Mouse (Mus musculus) cerebellum, adult 8-10 months (tissue): ENCODE results near the gene Asap2.

Source experiments
- DNase-seq: peaks from one replicate; pipeline ENCODE4 v3.0.0; 2022

Asap2 gene

GRCm38 (mm10) chr12:21217776-21218444 lies 227.7 kb downstream of the Asap2 start:
- no peak for DNase-seq

- DNase-seq: no peak
Observed at GRCm38 (mm10) chr12:21220596-21220995, 230.3 kb downstream of the Asap2 start.

GRCm38 (mm10) chr12:21223923-21224322 lies 233.7 kb downstream of the Asap2 start:
- no peak for DNase-seq

DNA sequence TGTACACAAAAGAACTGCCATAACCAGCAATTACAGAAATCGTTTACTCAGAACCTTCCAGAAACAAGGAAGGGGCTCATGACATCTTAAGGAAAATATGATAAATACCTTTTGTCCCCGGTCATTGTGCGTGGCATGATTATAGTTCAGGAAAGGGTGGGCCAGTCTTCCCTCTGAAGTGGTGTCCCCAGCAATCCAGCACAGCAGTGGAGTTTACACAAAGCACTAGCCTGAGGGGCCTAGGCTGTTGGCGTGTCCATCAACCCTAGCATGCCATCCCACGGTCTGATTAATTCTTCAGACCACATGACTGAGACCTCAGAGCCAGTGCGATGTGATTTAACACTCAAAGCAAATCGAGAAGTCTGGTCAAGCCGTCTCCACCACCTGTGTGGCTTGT lies 235.1 kb downstream of the Asap2 start:
- no peak for DNase-seq

DNA sequence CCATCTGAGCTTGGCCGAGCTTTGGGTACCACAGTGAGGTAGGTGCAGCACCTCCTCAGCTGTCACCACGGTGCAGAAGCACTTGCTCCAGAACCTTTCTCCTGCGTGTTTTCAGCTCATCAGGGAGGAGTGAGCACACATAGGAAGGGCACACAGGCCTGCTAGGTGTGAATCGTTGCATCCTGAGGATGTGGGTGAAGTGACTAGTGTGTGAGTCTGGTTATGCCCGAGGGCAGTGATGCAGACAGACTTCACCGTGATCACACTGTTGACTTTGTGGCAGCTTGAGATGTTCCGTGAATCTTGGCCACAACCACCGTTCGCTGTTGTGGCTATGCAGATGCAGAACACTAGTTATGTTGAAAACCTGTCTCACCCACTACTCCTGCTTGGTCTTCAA lies 236.1 kb downstream of the Asap2 start:
- no peak for DNase-seq

DNA sequence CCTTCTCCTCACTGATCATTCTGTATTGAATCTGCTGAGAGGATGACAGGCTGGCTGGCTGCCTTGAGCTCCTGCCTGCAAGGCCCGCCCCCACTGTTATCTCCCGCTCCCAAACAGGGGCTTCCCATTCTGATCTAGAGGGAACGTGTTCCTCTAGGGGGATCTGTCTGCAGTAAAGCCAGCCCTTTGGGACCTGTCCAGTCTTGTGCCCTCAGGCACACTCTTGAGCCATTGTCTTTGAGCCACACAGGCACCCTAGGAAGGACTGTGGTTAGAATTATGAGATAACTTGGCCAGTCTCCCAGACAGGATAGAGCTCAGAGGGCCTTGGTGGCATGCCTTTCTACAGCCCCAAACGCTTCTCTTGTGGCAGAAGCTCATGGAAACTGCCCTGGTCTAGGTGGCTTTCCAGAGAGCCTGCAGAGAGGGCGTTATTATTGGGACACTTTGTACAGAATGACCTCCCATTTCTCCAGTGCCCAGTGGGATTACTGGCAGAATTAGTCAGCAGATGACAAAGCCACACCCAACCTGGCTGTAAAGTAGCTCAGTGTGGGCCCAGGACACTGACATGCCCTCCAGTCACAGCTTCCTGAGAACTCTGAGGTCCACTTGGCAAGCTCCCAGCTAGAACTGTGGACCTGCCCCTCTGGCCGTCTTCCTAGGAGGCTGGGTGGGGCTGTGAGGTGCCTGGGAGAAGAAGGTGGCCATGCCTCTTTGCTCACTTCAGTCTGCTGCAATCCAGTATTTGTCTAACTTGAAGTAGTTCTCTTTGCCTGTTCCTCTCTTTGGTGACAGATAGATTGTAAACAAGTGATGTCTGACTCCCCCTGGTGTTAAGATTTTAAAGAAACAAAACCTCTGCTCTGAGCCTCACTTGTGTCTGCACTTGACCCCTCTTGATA lies 237.1 kb downstream of the Asap2 start:
- DNase-seq: peak; percentile 62

DNA sequence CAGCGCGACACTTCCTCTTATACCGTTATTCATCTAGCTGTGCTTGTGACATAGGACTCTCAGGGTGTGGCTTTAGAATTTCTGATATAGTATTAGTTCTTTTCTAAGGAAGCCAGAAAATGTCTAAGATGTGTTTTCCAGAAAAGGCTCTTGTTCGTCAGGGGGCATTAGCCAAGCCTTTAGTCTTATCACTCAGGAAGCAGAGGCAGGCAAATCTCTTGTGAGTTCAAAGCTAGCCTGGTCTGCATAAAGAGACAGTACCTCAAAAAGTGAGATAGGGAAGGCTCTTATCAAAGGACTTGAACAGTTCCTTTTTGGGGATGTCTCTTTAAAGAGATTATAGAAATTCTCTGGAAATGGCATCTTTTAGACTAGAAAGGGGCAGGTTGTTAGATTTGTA lies 238.4 kb downstream of the Asap2 start:
- no peak for DNase-seq

GRCm38 (mm10) chr12:21229076-21229918 lies 239.0 kb downstream of the Asap2 start:
- no peak for DNase-seq

GRCm38 (mm10) chr12:21233727-21234126 lies 243.5 kb downstream of the Asap2 start:
- DNase-seq: no peak

DNA sequence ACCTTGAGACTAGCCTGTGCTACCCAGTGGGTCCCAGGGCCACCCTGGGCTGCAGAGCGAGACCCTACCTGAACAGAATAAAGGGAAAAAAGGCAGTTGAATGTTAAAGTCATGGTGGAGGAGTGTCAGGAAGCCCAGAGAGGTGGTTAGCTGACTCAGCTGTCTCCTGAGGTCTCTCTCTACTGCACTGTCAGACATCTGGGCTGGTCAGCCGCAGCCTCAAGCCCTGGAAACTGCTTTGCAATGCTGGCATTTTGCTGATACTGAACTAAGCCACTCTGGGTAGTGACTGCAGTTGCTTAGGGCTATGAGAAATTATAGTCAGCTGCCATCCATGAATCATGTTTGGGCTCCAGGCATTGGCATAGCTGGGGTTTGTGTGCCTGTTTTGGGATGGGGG lies 244.3 kb downstream of the Asap2 start:
- no peak for DNase-seq

DNA sequence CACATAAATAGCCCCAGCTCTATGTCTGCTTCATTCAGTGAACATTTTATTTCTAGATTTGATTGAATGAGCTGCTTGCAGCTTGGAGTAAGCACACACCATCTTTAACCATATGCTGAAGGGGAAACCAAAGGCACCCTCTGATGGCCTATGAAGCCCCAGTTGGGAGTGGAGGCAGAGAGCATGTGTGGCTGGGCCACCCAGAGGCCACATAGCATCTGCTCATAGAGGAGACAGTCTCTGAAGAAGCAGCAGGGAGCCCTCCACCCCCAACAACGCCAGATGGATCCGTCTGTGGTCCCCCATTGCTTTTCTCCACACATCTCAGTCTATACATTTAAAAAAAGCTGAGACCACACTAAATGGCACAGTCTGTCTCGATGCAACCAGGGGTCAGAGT lies 251.7 kb downstream of the Asap2 start:
- DNase-seq: no peak

DNA sequence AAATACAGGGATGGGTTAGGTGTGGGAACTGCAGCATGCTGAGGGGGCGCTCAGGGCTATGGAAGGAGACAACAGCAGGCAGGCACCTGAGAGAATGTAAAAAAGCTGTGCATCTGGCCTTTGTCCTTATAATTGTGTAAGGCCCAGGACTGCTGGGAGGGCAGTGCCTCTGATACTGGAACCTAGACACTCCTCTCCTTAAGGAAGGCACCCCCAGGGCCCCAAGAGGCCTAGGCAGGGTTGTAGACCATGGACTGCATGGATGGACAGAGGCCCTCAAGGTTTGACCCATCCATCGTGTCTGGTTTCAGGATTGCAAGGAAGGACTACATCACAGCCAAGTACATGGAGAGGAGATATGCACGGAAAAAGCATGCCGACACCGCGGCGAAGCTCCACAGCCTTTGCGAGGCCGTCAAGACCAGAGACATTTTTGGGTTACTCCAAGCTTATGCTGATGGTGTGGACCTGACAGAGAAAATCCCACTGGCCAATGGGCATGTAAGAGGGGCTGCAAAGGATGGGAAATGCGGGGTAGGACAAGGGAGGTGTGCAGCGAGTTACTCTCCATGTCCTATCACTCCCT lies 254.2 kb downstream of the Asap2 start:
- DNase-seq: no peak

GRCm38 (mm10) chr12:21247711-21248392 lies 257.6 kb downstream of the Asap2 start:
- DNase-seq: no peak

- DNase-seq: no peak
Observed at GRCm38 (mm10) chr12:21260494-21261256, 270.4 kb downstream of the Asap2 start.

DNA sequence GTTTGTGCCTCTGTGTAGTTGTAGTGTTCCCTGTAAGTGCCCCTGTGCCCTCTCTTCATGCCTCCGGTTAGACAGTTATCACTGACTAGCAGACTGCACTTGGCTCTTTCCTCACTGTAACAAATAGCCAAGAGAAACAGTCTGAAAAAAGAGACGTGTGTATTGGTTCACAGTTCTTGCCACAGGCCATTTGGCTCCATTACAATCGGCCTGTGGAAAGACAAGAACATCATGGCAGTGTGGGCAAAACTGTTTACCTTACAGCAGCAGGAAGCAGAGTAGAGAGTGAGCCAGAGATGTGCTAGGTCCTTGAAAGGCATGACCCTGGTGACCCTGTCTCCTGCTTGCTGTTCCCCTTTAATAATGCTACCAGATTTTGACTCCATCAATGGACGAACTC lies 271.3 kb downstream of the Asap2 start:
- no peak for DNase-seq

DNA sequence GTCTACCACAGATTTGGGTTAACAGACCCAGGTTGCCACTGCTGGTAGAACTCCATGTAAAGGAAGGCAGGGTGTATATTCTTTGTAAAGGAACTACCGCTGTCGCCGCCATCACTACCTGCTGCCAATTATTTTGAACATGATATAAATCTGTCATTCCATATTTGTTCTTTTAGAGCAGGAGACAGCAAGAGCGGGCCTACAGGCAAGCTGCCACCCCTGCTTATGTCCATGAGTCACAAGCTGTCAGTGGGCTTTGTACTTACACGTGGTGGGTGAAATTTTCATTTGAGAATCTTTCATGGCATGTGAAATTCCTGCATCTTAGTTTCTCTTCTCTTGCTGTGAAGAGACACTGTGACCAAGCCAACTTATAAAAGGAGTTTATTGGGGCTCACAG lies 273.0 kb downstream of the Asap2 start:
- DNase-seq: no peak

DNA sequence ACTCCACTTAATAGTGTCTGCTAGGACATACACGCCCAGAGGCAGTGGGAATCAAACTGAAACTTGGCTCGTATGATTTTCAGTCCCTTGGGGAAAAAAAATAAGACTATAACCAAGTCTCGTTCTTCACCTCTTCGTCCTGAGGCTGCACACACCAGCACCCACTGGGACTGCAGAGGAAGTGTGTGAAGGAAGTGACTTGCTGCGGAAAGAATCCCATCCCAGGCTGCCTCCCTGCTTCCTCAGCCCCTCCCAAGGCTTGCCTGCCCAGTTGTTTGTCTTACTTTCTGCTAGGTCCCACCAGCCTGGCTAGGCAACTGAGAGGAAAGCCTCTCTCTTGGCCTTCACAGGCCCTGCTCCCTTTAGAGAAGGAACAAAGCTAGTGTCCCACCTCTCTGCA lies 274.0 kb downstream of the Asap2 start:
- DNase-seq: no peak

DNA sequence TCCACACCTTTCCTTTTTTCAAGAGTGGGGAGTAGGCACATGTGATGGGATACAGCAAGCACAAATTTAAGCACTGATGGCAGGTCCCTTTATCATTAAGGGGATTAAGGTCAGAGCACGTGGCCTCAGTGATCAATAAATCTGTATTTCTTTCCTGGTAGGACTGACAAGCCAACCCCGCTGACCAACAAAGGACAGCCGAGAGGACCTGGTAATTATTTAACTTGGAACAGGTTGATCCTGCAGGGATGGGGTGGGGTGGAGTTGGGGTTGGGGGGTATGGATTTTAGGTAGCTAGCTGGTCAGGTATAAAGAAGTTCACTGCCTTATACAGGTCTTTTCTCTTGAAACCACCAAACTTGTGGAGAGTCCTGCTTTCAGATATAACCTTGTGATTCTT lies 274.7 kb downstream of the Asap2 start:
- no peak for DNase-seq

GRCm38 (mm10) chr12:21265501-21265900 lies 275.2 kb downstream of the Asap2 start:
- no peak for DNase-seq

GRCm38 (mm10) chr12:21265946-21266783 lies 275.9 kb downstream of the Asap2 start:
- DNase-seq: peak; percentile 52

DNA sequence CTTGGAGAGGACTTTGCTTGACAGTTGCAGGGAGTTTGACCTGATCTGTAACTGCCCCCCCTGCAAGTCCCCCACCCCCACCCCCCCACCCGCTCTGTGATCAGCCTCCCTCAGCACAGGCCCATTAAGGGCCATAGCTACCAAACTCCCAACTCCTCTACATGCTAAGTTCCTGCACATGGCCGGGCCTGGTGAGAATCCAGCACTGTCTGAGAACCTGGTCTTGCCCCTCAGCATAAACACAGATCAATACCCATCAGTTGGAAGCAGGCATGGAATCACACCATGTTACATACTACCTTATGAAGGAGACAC lies 276.5 kb downstream of the Asap2 start:
- no peak for DNase-seq
